Mouse (Mus musculus) right cerebral cortex, postnatal 10 days (tissue): ENCODE measurements at regions not wholly inside any gene's neighbourhood (a gene's known extent, or its start where the extent isn't known, plus 50 kb on each side); places are given as distances from the start of the nearest gene placed in this dataset.

Source experiments
- DNase-seq, 2 experiments: peaks; one replicate each; pipeline ENCODE4 v3.0.0; 2021; ENCODE audit warnings: low spot score in 2 of 2

DNA sequence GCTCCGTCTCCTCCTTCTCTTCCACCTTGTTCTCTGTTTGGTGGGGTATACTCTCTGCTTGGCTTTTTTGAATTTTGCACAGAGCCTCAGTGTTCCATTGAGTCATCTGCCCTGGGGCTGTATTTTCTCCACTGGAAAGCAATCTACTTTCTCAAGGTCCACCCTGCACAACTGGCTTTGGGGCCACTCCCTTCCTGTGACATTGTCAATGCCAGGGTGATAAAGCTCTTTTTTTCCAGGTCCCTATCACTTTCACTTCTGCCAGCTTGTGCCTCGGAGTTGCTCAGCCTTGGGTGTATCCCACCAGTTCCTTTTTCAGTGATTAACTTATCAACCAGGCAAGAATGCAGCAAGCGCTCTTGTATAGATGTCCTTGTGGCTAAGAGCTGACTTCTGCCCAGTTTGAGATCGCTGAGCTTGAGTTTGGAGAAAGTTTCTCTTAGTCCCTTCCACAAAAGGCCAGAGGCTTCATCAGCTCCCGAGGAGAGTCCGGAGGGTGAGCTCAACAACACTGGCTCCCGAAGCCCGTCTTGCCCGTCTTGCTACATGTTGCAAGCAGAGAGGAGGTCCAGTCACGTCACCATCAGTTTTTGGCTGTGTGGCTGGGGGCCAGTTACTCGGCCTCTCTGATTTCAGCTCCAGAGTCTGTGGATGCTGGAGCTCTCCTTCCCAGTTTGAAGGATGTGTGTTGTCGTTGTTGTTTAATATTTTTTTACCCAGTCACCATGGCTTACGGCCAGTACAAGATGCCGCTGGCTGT is 200.8 kb downstream of the Cyp26b1 start:
- DNase-seq: no peak

GRCm38 (mm10) chr6:84391016-84391415 is 202.7 kb downstream of the Cyp26b1 start:
- DNase-seq: no peak

GRCm38 (mm10) chr6:84385696-84386095 is 208.0 kb downstream of the Cyp26b1 start:
- no peak for DNase-seq

- DNase-seq: no peak
These were observed 210.0 kb downstream of the Cyp26b1 start for GRCm38 (mm10) chr6:84383718-84384117.

GRCm38 (mm10) chr6:84383141-84383540 is 210.6 kb downstream of the Cyp26b1 start:
- peak in 1 of 2 experiments; percentile 33 for DNase-seq

DNA sequence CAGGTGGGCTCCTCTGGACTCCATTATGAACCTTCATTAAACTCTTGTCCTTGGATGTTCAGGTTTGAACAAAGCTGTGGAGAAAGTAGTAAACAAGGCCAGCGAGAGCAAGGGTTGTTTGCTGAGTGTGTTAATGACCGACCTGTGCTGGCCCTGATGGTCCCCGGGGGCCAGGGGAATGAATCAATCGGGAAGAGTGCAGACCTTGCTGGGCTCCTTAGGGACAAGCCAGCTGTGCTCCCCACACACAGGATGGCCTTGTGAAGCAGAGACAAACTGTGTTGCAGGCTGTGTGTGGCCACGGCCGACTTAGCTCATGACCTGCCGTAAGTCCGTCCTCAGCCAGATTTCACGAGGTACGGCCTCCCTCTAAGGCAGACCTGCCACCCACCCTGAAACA is 212.1 kb downstream of the Cyp26b1 start:
- no peak for DNase-seq

DNA sequence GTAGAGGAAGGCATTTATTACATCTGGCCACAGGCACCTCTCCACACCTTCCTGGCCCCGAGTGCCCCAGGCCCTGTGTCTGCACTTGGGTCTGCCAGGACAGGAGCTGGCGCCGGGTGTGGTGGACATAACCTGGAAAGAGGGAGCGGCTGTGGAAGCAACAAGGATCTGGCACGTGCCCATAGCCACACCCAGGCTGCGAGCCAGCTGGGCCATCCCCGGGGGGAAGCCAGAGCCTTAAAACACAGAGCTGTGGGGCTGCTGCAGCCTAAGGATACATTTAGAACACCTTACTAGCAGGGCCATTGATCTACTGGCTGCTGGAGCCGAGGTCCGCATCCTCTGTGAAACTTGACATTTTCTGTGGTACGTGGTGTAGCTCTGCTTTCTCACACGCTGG is 217.0 kb downstream of the Cyp26b1 start:
- no peak for DNase-seq

DNA sequence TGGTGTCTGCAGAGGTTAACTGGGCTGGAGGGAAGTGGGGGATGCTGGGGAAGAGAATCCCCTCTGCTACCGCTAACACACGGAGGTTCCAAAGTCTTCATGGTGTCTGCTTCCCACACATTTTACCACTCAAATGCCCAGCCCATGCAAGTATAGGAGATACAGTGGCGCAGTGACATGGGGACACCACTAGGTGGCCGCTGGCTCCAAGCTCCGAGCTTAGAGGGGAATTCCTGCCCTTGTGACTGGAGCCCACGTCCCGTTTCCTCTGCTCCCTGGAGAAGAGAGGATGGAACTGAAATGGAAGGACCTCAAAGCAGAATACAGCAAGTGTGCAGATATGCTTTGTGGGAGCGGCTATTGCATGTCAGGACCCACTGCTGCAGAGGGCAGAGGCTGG is 218.2 kb downstream of the Cyp26b1 start:
- peak in 1 of 2 experiments; percentile 46 for DNase-seq

GRCm38 (mm10) chr6:84366365-84366764 is 227.3 kb downstream of the Cyp26b1 start:
- DNase-seq: no peak

DNA sequence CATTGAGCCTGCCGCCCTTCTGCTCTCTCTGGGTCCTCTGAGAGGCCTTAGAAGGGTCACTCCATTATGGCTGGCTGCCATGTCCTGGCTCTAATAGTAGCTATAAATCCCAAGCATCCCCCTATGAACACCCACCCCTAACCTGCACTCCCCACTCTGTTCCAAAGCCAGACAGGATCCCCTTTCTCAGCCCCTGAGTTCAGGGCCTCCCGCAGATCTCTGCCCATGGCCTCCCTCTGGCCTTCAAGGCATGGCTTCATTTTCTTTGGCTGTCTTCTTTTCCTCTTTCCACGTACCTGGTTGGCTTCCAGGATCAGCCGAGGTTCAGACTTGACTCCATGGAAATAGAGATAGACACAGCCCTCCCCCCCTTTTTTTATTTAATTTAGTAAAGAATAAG is 227.8 kb downstream of the Cyp26b1 start:
- no peak for DNase-seq

DNA sequence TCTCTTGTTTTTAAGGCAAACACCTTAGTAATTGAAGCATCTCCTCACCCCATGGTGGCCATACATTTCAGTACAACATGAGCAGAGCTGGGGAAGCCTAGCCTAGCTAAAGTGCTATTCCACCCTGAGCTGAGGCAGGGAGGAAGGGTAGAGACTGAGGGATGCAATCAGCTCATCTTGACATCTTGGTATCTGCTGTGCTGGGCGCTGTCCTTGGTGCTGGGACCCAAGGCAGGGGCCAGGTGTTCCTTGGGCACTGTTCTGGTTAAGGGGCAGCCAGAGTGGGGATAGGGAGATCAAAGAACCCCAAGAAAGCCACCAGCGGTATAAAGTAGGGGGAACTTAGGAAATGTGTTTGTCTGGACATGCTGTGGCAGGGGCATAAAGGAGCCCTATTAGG is 228.7 kb downstream of the Cyp26b1 start:
- DNase-seq: no peak

GRCm38 (mm10) chr6:84362331-84362730 is 231.4 kb downstream of the Cyp26b1 start:
- no peak for DNase-seq

GRCm38 (mm10) chr6:84357911-84358310 is 235.8 kb downstream of the Cyp26b1 start:
- DNase-seq: no peak

DNA sequence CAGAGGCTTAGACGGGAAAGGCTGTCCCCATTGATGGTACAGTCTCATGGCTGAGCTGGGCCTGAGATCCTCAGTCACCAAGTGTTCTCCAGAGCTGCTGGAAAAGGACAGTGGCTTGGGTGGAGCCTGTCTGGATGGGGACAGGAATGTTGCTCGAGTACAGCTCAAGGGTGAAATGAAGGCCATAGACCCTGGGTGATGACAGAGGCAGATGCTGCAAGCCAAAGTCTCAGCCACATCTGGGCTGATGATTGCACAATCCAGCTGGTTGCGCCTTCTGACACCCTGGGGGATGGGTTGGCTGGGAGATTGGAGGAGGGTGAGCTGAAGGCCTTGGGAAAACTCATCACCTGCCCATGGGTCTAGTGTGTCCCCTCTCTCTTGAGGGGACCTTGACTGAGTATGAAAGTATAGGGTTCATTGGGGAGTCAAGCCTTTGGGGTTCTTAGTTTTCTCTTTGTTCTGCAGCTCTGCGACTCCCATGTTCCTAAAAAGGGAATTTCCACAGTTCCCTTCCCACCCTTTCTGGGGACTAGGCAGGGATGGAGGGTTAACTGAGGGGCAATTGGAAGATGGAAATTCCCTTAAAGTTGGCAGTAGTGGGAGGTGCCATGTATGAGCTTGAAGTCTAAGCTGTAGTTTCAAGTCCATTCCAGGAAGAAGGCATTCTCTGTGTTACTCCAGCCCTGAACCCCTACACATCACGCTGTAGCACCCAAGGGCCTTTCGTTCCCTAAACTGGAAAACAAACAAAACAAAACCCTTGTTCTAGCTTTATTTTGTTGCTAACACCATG is 240.1 kb downstream of the Cyp26b1 start:
- no peak for DNase-seq

DNA sequence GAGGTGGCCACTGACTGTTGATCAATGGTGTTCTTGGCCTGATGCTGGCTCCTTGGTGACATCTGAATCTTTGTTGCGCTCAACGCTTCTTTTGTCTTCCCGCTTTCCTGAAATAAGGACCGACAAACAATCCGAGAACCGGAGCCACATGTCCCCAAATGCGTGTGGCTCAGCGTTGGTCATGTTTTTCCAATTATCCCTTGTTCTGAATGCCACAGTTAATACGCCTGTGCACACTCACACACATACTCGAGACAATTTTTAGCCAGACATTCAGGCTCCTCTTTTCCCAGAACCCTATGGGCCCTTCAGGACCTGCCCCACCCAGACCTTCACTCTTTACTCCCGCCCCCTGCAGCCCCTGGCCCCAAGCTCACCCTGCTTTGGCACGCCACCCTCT is 248.8 kb downstream of the Cyp26b1 start:
- no peak for DNase-seq

- no peak for DNase-seq
These were observed 260.0 kb downstream of the Cyp26b1 start for GRCm38 (mm10) chr6:84333666-84334179.

GRCm38 (mm10) chr6:84329106-84329505 is 264.6 kb downstream of the Cyp26b1 start:
- DNase-seq: peak in 1 of 2 experiments; percentile 32

GRCm38 (mm10) chr6:84328030-84328390 is 265.7 kb downstream of the Cyp26b1 start:
- DNase-seq: no peak

DNA sequence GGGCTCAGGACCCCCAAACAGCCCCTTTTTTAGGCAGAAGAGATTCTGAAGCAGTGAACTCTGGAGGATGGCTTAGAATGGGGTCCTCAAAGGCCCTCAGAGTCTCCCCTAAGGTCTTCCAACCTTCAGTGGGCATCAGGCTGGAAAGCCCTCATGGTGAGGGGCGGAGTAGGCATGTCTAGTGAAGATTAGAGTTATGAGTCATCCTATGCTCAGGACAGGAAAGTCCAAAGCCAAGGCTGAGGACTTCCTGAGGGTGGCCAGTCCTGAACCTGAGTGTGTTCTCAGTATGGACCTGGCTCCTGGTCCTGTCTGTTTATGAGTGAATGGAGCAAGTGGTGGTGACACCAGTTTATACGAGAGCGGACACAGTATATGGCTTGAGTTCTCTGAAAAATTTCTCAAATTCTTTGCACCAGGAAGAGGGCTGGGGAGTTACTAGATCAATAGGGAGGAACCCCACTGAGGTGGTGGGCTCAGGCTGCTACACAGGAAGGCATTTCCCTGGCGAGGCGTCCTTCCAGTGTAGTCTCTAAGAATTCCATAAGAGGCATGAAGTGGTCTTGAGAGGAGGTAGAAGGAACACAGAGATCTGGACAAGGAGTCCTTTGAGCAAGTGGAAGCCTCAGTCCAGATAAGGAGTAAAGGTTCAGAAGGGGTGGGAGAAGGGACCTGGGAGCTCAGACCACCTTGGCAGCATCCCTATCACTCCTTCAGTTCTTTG is 266.2 kb downstream of the Cyp26b1 start:
- DNase-seq: no peak

- no peak for DNase-seq
These were observed 268.2 kb downstream of the Cyp26b1 start for GRCm38 (mm10) chr6:84325384-84326114.

- DNase-seq: no peak
These were observed 269.5 kb downstream of the Cyp26b1 start for GRCm38 (mm10) chr6:84324185-84324584.

GRCm38 (mm10) chr6:84322528-84322927 is 271.2 kb downstream of the Cyp26b1 start:
- no peak for DNase-seq
